Mouse (Mus musculus) MEL (cell line): ENCODE results near the gene Tas2r143.

Source experiments
- EP300 ChIP-seq, 2 experiments: IDR thresholded peaks; 2 replicates each; pipeline ENCODE4 v1.6.1; 2011; ENCODE audit warnings: improper control_type of control experiment in 2 of 2, low read length in 2 of 2, low read depth in 1 of 2, mild to moderate bottlenecking in 1 of 2
- HCFC1 ChIP-seq: IDR thresholded peaks from 2 replicates; pipeline ENCODE4 v1.6.1; 2012; ENCODE audit warnings: low read depth, mild to moderate bottlenecking, inconsistent platforms, low read length, improper control_type of control experiment, moderate library complexity
- MAZ ChIP-seq: IDR thresholded peaks from 2 replicates; pipeline ENCODE4 v1.6.1; 2012; ENCODE audit warnings: low read depth, mild to moderate bottlenecking, inconsistent platforms, low read length, improper control_type of control experiment
- TBP ChIP-seq: IDR thresholded peaks from 2 replicates; pipeline ENCODE4 v1.8.0; 2011; ENCODE audit warnings: low read depth, low read length, improper control_type of control experiment

GRCm38 (mm10) chr6:42359364-42360147 is 40.5 kb upstream of the Tas2r143 start:
- TF ChIP-seq TBP (no peak), HCFC1 (no peak), MAZ (no peak), EP300 (IDR thresholded peaks at IDR 0.05; ENCODE audit: low read depth in 1 of 2, low read length in 2 of 2) (no peak)
